Mouse (Mus musculus) adrenal gland, adult 8-10 months (tissue): ENCODE measurements around the gene Ccdc155. TPM values are rescaled to one million over a fixed set of nuclear protein-coding genes. Genes with fewer than 3 reads are reported as not detected.

ENCODE experiments used
- DNase-seq: peaks from one replicate; pipeline ENCODE4 v3.0.0; 2022
- total RNA-seq, 4 experiments: library from RNA; stranded (reverse); gene quantifications; 2 replicates each; pipeline ENCODE4 v1.2.4; 2022

Ccdc155 gene
- total RNA-seq, 4 experiments from 2014 or later: 0.12 to 1.2 (median 0.29) TPM

- no peak for DNase-seq
Observed at GRCm38 (mm10) chr7:45224826-45225225, 20.1 kb upstream of the Ccdc155 start.

- DNase-seq: no peak
Observed at GRCm38 (mm10) chr7:45221680-45222079, 17.0 kb upstream of the Ccdc155 start.

GRCm38 (mm10) chr7:45216442-45217183 lies 11.9 kb upstream of the Ccdc155 start:
- no peak for DNase-seq

- no peak for DNase-seq
Observed at GRCm38 (mm10) chr7:45215673-45216441, 11.2 kb upstream of the Ccdc155 start, which contains the start of gene Tead2. Tead2 (plus strand) TSS chr7:45215753.

- no peak for DNase-seq
Observed at GRCm38 (mm10) chr7:45213708-45214107, 9.0 kb upstream of the Ccdc155 start.

GRCm38 (mm10) chr7:45212356-45212755 lies 7.7 kb upstream of the Ccdc155 start:
- DNase-seq: no peak

- no peak for DNase-seq
Observed at GRCm38 (mm10) chr7:45211851-45212251, 7.2 kb upstream of the Ccdc155 start, which contains the start of gene Dkkl1. Dkkl1 (minus strand) TSS chr7:45212147.

- no peak for DNase-seq
Observed at GRCm38 (mm10) chr7:45211070-45211469, 6.4 kb upstream of the Ccdc155 start.

- no peak for DNase-seq
Observed at GRCm38 (mm10) chr7:45208260-45208659, 3.6 kb upstream of the Ccdc155 start.

GRCm38 (mm10) chr7:45202654-45203053 lies 2.0 kb downstream of the Ccdc155 start:
- DNase-seq: no peak

- no peak for DNase-seq
Observed at GRCm38 (mm10) chr7:45198961-45199360, 5.7 kb downstream of the Ccdc155 start.

- DNase-seq: peak; percentile 51
Observed at GRCm38 (mm10) chr7:45198435-45198834, 6.3 kb downstream of the Ccdc155 start.

GRCm38 (mm10) chr7:45196994-45197393 lies 7.7 kb downstream of the Ccdc155 start:
- DNase-seq: no peak

GRCm38 (mm10) chr7:45196176-45196535 lies 8.5 kb downstream of the Ccdc155 start:
- DNase-seq: no peak

- no peak for DNase-seq
Observed at GRCm38 (mm10) chr7:45195341-45196175, 9.1 kb downstream of the Ccdc155 start.

GRCm38 (mm10) chr7:45193871-45194785 lies 10.6 kb downstream of the Ccdc155 start:
- DNase-seq: no peak

- no peak for DNase-seq
Observed at GRCm38 (mm10) chr7:45193406-45193805, 11.3 kb downstream of the Ccdc155 start.

GRCm38 (mm10) chr7:45192585-45193310 lies 11.9 kb downstream of the Ccdc155 start:
- no peak for DNase-seq

GRCm38 (mm10) chr7:45191803-45192363 lies 12.8 kb downstream of the Ccdc155 start:
- DNase-seq: no peak

- DNase-seq: no peak
Observed at GRCm38 (mm10) chr7:45191161-45191560, 13.5 kb downstream of the Ccdc155 start.

- DNase-seq: no peak
Observed at GRCm38 (mm10) chr7:45190186-45190585, 14.5 kb downstream of the Ccdc155 start.
